Mouse (Mus musculus) kidney, adult 2 months (tissue): Measurements from ENCODE around the gene Tmem119. TPM values are rescaled to one million over a fixed set of nuclear protein-coding genes. Genes with fewer than 3 reads are reported as not detected.

Experiments
- DNase-seq: peaks from one replicate; pipeline ENCODE4 v3.0.0; 2021
- H3K27ac ChIP-seq: fragments of 200-500 bp; 2 replicates; pipeline ENCODE4 v1.5.1; 2012; ENCODE audit warnings: low read depth, low read length, control low read depth, inconsistent platforms; ENCODE audit not compliant: insufficient read depth
- H3K27me3 ChIP-seq: fragments of 200-500 bp; replicated peaks from 2 replicates; pipeline ENCODE4 v1.6.1; 2012; ENCODE audit warnings: mild to moderate bottlenecking, moderate library complexity, low read length, inconsistent platforms; ENCODE audit not compliant: control insufficient read depth, insufficient read depth
- H3K36me3 ChIP-seq: fragments of 200-500 bp; 2 replicates; pipeline ENCODE4 v1.6.1; 2012; ENCODE audit warnings: mild to moderate bottlenecking, moderate library complexity, low read length, inconsistent platforms; ENCODE audit not compliant: control insufficient read depth, insufficient read depth
- H3K4me1 ChIP-seq: fragments of 200-500 bp; 2 replicates; pipeline ENCODE4 v1.6.1; 2011; ENCODE audit warnings: low read length; ENCODE audit not compliant: control insufficient read depth, insufficient read depth
- H3K4me3 ChIP-seq: fragments of 200-500 bp; 2 replicates; pipeline ENCODE4 v1.5.1; 2011; ENCODE audit warnings: mild to moderate bottlenecking, low read depth, low read length, control low read depth; ENCODE audit not compliant: insufficient read depth
- CTCF ChIP-seq: fragments of 200-500 bp; conservative IDR thresholded peaks from 2 replicates; pipeline ENCODE4 v1.5.1; 2011; ENCODE audit warnings: low read depth, mild to moderate bottlenecking, control low read depth, low read length, moderate library complexity, mixed read lengths; ENCODE audit not compliant: insufficient read depth, insufficient read length
- POLR2A ChIP-seq: fragments of 200-500 bp; IDR thresholded peaks from one replicate; pipeline ENCODE4 v1.6.1; 2011; ENCODE audit warnings: low read depth, low read length, control low read depth
- WGBS: fragments of 180-500 bp; shearing (Covaris S2); methylation state at CpG from one replicate; pipeline ENCODE4 v1.1.7; 2018; 5-methylcytosine and 5-hydroxymethylcytosine counted together
- polyA plus RNA-seq: library from polyadenylated mRNA; depleted of rRNA; stranded (reverse); fragments of >200 nt; gene quantifications from 2 replicates; pipeline ENCODE4 v1.2.3, GENCODE M21; 2012; rRNA removed

The Tmem119 gene
- polyA plus RNA-seq, 1 experiment = 14.8 TPM

- Histone ChIP-seq H3K27ac (no peak overlapping the region), H3K27me3 (no peaks in the 10 kb centered on the region), H3K36me3 (peaks cover 2% of the 10 kb centered on the region), H3K4me3 (no peak overlapping the region), H3K4me1 (no peaks in the 10 kb centered on the region)
- 91% methylated on average over 2 of the region's 2 CpGs for WGBS
- DNase-seq = no peak
- no peak for TF ChIP-seq POLR2A
- no peak for TF ChIP-seq CTCF
Observed at GRCm38 (mm10) chr5:113761585-113761984, 38.7 kb downstream of the Tmem119 start.

- 86% methylated on average over 15 of the region's 15 CpGs for WGBS
- H3K27ac ChIP-seq = no peak overlapping the region
- no peak overlapping the region for H3K4me3 ChIP-seq
- no peak for DNase-seq
- TF ChIP-seq CTCF = no peak
- no peak for TF ChIP-seq POLR2A
- H3K36me3 ChIP-seq = peaks cover 2% of the 10 kb centered on the region; the same call in 1 of the 2 replicates
- H3K27me3 ChIP-seq = no peaks in the 10 kb centered on the region
- no peaks in the 10 kb centered on the region for H3K4me1 ChIP-seq
Observed at GRCm38 (mm10) chr5:113755347-113756030, 44.8 kb downstream of the Tmem119 start.

- H3K4me3 ChIP-seq = no peak overlapping the region
- no peak for DNase-seq
- no peaks in the 10 kb centered on the region for H3K36me3 ChIP-seq
- TF ChIP-seq CTCF (no peak), POLR2A (no peak)
- WGBS = 52% methylated on average over 9 of the region's 9 CpGs
- no peaks in the 10 kb centered on the region for H3K27me3 ChIP-seq
- H3K27ac ChIP-seq = no peak overlapping the region
- no peaks in the 10 kb centered on the region for H3K4me1 ChIP-seq
Observed at GRCm38 (mm10) chr5:113751521-113752157, 48.7 kb downstream of the Tmem119 start.

- Histone ChIP-seq H3K4me3 (no peak overlapping the region), H3K27me3 (no peaks in the 10 kb centered on the region), H3K4me1 (no peaks in the 10 kb centered on the region), H3K27ac (no peak overlapping the region), H3K36me3 (peaks cover under 1% of the 10 kb centered on the region; the same call in 1 of the 2 replicates)
- DNase-seq = no peak
- 94% methylated on average over 13 of the region's 13 CpGs for WGBS
- TF ChIP-seq CTCF = no peak
- no peak for TF ChIP-seq POLR2A
Observed at GRCm38 (mm10) chr5:113748556-113749331, 51.6 kb downstream of the Tmem119 start.

GRCm38 (mm10) chr5:113747629-113748028 lies 52.7 kb downstream of the Tmem119 start:
- Histone ChIP-seq H3K4me3 (no peak overlapping the region), H3K4me1 (no peaks in the 10 kb centered on the region), H3K36me3 (peaks cover 5% of the 10 kb centered on the region; the same call in 1 of the 2 replicates), H3K27ac (no peak overlapping the region), H3K27me3 (no peaks in the 10 kb centered on the region)
- no peak for DNase-seq
- no peak for TF ChIP-seq POLR2A
- TF ChIP-seq CTCF = 0 out of 2 replicates have a peak, but pooled peaks have one; percentile 11
- WGBS = 97% methylated on average over 5 of the region's 5 CpGs

Other genes with a start within 250 kb of the Tmem119 start
- 18.2 and 19.4 TPM in 2 replicates for gene Cmklr1, start 150.1 kb downstream of the Tmem119 start, polyA plus RNA-seq
- gene 1700069L16Rik, start 75.7 kb downstream of the Tmem119 start, polyA plus RNA-seq = not detected in 2 replicates
- gene Ficd, start 64.7 kb downstream of the Tmem119 start, polyA plus RNA-seq = 6.7 and 7.1 TPM in 2 replicates
- 13.4 TPM in 2 replicates for gene Sart3, start 28.0 kb downstream of the Tmem119 start, polyA plus RNA-seq
- 355 and 370 TPM in 2 replicates for gene Iscu, start 27.8 kb downstream of the Tmem119 start, polyA plus RNA-seq
- 9.6 and 20.5 TPM in 2 replicates for gene Selplg, start 32.1 kb upstream of the Tmem119 start, polyA plus RNA-seq
- 43.1 and 43.5 TPM in 2 replicates for gene Coro1c, start 108.2 kb upstream of the Tmem119 start, polyA plus RNA-seq
- 11.3 and 12.1 TPM in 2 replicates for gene Ssh1, start 193.4 kb upstream of the Tmem119 start, polyA plus RNA-seq
- gene Dao, start 203.2 kb upstream of the Tmem119 start, polyA plus RNA-seq = 369 and 376 TPM in 2 replicates